Mouse (Mus musculus): ENCODE measurements around the gene H1fx.
"Not testable (repeated sequence)": the region's sequence is repeated elsewhere in the genome, so short reads cannot be mapped to it uniquely, and the experiment has no call there.

H1fx gene

GRCm38 (mm10) chr6:87981547-87982256, at the start of gene H1fx:
TSS of gene H1fx (minus strand) at chr6:87981637.
- DNase-seq: peak; percentile 83

DNA sequence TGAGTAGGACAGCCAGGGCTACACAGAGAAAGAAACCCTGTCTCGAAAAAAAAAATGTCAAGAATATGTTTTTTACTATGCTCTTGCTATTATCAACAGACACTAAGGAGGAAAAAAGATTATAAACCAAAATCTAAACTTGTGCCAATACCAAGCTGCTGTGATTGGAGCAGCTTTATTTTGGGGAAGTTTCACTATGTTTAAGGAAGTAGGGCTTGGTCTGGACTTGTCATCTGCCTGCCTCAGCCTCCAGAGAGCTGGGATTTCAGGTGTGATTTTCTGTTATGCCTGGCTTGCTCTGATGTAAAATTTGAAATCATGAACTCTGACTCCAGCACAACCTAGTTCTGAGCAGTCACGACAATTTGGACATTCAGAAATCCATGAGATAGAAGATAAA, 49.0 kb upstream of the H1fx start:
- DNase-seq: no peak

DNA sequence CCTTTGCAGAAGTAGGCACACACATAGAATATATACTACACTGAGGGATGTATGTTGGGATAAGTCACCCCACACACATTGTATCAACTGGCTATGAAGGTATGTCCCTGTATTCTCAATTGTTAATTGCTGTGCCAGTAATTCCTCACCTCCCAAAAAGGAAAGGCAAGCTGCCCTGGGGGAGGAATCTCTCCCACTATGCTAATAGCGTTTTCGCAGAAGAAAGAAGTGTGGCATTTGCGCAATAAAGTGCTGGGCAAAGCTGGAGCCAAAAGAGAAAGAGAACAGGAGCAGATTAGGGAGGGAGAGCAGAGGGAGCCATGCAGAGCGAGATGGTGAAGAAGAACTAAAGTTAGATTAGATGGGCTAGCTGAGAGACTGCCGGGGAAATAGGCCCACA, 46.0 kb upstream of the H1fx start:
- no peak for DNase-seq

GRCm38 (mm10) chr6:88023316-88023890, 42.0 kb upstream of the H1fx start:
- DNase-seq: no peak

DNA sequence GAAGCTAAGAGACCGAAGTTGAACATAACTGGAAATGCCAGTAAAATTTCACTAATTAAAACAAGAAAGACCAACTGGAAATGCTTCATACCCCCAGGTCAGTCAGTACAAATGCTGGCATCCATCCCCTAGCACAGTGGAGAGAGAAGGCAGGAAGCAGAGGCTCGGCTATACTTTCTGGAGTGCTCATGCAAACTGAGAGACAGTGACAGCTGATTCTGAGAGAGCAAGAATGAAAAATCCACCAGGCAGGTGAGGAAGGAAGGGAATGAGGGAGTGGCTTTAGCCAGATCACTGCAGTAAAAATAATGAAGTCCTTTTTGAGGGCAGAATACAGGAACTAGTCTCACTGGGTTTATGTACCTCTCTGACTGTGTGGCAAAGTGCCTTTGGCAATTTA, 37.7 kb upstream of the H1fx start:
- DNase-seq: no peak

DNA sequence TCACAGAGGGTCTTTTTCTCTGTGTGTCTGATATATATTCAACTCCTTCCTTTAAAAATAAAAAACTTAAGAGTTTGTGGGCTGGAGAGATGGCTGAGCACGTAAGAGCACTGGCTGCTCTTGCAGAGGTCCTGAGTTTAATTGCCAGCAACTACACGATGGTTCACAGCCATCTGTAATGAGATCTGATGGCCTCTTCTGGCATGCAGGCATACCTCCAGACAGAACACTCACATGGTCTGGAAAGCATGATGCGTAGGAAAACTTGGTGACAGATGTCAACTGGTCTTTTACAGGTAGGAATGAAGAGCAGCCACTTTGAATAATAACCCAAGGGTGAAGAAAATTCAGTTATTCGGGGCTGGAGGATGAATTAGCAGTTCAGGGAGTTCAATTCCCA, 36.4 kb upstream of the H1fx start:
- DNase-seq: no peak

DNA sequence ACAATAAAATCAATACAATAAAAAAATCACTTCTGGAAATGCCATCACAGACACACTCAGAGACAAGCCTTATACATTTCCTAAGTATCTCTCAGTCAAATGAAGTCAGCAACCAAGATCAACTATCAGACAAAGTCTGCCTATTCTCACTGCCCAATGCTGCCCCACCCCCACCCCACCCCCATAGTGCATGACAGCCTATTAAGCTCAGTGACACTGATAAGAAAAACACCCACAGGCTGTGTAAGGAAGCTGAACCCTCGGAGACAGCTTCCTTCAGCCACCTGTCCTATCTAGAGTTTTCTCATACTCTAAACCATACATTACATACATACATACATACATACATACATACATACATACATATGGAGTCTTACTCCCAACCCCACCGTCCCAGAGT, 34.4 kb upstream of the H1fx start:
- no peak for DNase-seq

DNA sequence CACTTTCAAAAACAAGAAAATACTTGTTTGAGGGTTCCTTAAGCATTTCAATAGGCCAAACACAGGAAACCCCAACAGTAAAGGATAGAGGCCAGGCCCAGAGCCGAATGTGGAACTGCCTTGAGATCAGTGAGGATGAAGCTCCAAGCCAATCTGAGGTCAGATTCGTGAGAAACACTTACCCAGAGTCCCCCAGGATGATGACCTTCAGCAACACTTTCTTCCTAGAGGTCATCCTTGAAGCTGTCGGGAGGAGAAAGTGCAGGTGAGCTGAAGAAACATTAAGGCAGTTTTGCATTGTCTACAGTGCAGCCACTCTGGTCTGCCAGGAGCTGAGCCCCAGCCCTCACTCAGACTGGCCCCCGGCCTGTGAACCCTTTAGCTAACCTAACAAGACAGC, 32.0 kb upstream of the H1fx start:
- no peak for DNase-seq

DNA sequence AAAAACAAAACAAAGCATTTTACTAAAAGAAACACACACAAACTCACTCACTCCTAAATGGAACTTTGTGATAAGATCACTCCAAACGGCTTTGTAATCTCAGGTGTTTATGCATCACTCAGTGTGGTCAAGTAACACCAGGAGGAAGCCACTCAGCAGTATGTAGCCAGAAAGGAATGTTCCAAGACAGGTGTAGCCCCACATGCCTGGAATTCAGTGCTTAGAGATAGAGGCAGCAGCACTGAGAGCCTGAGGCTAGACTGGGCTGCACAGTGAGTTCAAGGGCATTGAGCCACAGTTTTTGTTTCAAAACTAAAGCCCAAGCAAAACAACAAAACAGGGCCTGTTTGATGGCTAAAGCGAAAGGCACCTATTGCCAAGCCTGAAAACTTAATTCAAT, 31.2 kb upstream of the H1fx start:
- no peak for DNase-seq

- DNase-seq: peak; percentile 45
Measured at GRCm38 (mm10) chr6:88011106-88011505, 29.7 kb upstream of the H1fx start.

DNA sequence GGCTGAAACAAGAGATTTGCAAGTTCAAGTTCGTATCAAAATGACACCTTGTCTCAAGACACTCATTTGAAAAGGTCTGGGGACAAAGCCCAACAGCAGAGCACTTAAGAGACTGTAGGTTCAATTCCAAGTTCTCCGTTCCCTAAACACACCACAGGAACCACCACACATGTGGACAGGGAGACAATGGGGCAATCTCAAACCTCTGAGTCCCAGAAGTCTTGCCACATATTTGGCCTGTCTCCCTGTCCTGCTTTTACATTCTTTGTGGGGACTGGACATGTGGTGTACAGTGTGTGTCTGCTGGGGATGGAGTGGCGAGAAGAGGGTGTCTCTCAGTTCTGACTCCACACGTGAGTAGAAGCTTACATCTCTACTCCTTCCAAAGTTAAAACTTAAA, 27.8 kb upstream of the H1fx start:
- DNase-seq: no peak

- DNase-seq: not testable (repeated sequence)
Measured at GRCm38 (mm10) chr6:88004773-88005172, 23.3 kb upstream of the H1fx start.

- no peak for DNase-seq
Measured at GRCm38 (mm10) chr6:88003439-88003838, 22.0 kb upstream of the H1fx start.

GRCm38 (mm10) chr6:87998358-87998757, 16.9 kb upstream of the H1fx start:
- DNase-seq: no peak

DNA sequence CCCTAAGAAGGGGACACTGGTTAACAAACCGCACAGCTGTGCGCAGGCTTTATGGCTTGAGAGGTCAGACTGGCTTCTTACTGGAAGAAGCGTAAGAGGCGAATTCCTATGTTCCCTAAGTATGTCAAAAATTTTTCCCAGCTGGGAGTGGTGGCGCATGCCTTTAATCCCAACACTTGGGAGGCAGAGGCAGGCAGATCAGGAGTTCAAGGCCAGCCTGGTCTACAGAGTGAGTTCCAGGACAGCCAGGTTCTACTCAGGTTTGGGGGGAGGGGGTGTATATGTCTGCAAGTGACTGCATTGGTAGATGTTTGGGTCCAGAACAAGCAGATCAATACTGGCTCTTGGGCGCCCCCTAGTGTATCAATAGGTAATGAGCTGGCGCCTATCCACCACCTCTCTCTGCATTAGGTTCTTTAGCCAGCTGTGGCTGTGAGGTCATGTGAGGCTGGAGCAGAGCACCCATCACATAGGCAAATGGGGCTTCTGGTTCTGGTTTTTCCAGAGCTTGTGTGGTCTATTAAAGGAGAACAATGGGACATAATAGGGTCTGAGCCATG, 16.3 kb upstream of the H1fx start:
- peak; percentile 82 for DNase-seq

DNA sequence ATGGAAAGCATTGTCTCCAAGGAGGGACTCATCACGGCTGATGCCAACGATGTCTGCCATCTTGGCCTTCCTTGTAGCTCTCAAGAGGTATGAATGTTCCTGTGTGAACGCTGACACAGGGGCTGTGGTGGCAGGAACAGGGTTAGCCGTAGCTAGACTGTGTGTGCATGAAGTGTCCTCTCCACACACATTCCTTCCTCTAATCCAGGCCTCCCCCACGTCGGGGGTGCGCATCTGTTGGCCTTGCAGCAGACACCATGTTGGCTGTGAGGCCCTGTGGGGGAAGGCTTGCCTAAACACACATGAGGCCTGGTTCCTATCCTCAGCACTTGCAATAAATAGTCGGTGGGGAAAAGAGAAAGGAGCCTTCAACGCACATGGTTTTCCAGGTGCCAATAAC, 15.2 kb upstream of the H1fx start:
- DNase-seq: no peak

DNA sequence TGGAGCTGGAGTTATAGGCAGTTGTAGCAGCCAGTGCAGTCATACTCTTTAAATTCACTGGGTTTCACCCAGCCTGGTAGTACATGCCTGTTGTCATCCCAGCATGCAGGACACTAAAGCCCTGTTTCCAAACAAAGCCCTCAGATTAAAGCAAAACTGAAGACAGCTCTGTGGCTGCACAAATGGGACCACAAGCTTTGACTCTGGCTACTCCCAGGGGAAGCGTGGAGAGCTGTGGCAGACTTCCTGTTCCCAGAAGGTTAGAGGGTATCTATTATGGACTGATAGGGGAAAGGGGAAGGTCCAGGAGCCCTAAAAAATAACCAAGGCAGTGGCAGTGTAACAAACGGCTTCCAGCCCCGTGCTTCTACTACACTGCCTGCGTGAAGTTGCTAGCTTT, 14.1 kb upstream of the H1fx start:
- DNase-seq: no peak

DNA sequence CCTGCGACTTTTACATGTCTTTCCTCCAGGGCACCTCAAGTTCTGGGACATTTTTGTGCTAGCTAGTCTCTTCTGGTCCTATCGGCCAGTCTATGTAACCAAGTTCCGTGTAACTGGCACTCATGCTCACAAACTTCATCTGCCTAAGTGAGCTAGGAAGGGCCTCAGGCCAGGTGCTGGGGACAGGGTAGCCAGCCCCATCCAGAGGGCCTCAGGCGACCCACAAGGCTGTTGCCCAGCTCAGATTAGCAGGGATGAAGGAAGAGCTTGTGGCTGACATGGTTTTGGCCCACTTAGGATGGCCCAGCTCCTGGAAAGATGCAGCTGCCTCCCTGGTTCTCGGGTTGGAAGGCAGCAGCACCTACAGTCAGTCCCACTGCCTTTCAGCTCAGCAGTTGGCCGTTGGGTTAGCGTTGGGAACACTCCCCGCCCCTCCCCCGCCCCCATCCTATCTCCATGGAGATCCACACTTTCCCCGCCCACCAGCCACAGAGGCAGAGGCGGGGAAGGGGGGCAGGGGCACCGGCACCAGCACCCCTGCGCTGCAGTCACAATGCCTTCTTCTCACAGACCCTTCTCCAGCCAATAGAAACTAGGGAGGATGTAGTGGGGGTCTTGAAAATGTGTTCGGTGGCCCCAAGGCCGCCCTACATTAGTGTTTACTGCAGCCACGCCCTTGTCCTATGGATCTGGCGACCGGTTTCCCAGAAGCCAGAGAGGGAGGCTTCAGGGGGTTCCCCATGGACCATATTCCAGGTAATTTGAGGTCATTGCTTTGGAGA, 12.5 kb upstream of the H1fx start:
- DNase-seq: peak; percentile 62

GRCm38 (mm10) chr6:87992733-87993132, 11.3 kb upstream of the H1fx start:
- DNase-seq: no peak

- DNase-seq: no peak
Measured at GRCm38 (mm10) chr6:87991886-87992285, 10.4 kb upstream of the H1fx start.

DNA sequence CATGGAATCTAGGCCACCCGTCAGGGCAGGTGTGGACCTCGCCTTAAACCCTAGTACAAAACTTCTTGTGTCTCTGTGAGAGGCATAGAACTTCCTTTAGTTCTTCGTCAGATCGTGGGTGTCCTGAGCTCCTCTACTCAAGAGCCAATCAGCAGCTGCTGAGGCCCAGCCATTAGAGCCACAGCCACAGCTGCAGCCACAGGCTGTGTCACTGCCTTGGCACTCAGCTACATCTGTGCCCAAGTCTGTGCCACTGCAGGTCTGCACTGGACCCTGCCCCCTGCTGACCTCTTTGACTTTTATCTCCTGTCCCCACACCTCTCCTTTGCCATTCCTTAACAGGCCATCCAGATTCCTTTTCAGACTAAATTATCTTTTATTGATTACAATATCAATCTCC, 9.8 kb upstream of the H1fx start:
- no peak for DNase-seq

DNA sequence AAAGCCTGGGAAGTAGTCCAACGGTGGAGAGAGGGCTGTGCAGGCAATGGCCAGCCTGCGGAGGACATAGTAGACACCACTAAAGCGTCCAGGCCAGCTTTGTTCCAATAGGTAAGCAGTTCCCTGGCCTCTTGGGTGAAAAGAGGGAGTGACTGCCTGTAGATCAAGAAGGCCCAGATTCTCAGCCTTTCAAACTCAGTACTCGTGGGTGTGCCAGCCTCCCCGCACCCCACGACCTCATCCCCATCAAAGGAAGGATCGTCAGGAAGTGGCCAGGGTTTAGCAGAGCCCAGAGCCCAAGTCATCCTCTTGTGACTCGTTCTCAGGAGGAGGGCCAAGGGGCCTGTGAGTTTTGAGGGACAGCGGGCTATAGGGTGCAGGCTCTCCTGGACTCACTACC, 1.1 kb upstream of the H1fx start:
- peak; percentile 18 for DNase-seq

DNA sequence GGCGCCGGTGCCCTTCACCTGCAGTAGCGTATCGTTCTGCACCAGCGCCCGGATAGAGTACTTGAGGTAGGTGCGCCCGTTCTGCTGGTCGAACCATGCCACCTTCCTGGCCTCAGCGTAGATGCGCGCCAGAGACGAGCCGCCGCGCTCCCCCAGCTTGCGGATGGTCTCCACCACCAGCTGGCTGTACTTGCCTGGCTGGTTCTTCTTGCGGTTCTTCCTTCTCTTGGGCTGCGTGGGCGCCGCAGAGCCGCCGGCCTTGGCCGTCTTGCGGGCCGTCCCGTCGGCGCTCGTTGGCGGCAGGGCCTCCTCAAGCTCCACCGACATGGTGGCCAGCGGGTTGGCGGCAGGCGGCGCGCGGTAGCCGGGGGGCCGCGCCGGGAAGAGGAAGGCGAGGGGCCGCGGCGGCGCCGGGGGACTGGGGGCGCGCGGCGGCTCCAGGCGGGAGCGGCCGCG, 379 bp downstream of the H1fx start:
- DNase-seq: peak; percentile 60

Data from thymus, postnatal 4 days (tissue).